Mouse (Mus musculus) A20 (cell line): ENCODE data around the gene Sdr9c7.
"Not testable (repeated sequence)": the region's sequence is repeated elsewhere in the genome, so short reads cannot be mapped to it uniquely, and the experiment has no call there.

ENCODE experiments used
- DNase-seq: peaks from one replicate; pipeline ENCODE4 v3.0.0-alpha.2; 2011; ENCODE audit warnings: low read depth, low spot score

Gene Sdr9c7

DNA sequence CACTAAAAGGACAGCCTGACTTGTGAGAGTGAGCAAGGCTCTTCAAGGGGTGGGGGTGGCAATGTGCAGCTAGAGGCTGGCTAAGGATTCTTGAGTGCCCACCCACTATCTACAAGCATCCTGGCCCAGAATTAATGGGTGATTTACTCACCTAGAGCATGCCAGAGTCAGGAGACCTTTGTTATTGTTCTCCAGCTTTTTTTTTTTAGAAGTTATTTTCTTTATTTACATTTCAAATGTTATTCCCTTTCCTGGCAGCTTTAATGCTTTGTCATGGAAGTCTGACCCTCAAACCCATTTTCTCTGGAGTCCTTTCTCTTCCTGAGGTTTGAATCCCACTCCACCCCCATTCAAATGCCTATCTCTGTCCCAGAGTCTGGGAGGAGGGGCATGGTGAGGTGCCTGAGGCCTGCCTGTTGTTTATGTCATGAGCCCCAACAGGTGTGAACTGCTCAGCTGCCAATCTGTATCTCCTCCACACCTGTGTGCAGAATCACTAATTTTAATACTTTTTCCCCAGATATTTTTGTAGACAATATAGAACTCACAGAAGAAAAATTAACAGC, 9.2 kb downstream of the Sdr9c7 start:
- no peak for DNase-seq

DNA sequence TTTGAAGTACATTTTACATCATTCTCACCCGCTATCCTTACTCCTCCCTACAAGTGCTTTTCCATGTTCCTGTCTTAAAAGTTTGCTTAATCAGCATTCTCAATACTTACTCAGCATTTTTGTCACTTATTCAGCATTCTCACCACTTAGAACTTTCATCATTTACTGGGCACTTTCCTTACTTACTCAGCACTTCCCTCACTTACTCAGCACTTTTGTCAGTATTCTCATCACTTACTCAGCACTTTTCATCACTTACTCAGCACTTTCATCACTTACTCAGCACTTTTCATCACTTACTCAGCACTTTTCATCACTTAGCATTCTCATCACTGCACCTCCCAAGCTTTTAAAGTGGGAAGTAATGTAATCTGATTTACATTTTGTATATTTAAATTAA, 17.3 kb downstream of the Sdr9c7 start:
- DNase-seq = no peak

DNA sequence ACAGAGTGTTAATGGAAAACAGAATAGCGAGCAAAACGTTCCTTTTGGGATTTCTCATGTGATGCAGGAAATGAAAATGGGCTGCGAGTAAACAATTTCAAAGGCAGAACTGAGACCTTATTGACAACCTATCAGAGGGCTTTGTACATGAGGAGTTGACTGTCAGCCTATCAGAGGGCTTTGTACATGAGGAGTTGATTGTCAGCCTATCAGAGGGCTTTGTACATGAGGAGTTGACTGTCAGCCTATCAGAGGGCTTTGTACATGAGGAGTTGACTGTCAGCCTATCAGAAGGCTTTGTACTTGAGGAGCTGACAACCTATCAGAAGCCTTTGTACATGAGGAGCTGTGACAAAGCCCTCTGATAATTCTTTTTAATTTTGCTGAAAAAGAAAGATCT, 18.9 kb downstream of the Sdr9c7 start:
- DNase-seq = not testable (repeated sequence)

DNA sequence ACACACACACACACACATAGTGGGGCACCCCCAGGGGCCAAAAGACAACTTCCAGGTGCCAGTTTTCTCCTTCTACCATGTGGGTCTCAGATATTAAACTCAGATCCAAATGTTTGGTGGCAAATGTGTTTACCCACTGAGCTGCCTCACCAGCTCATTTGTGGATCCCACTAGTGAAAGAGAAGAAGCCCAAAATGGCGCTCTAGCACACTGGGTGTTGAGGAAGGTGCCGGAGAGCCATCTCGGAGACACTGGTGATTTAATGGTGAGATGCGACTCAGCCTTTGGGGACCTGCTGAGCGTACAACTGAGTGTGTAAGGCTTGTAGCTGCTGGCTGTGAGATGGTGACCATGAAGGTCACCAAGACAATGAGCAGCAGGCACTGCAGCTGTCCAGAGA, 19.3 kb downstream of the Sdr9c7 start:
- DNase-seq = no peak

GRCm38 (mm10) chr10:127922241-127922640, 23.9 kb downstream of the Sdr9c7 start:
- no peak for DNase-seq

- DNase-seq = no peak
Observed at GRCm38 (mm10) chr10:127923024-127923423, 24.7 kb downstream of the Sdr9c7 start.

GRCm38 (mm10) chr10:127924597-127925378, 26.5 kb downstream of the Sdr9c7 start:
- no peak for DNase-seq

GRCm38 (mm10) chr10:127927737-127928136, 29.4 kb downstream of the Sdr9c7 start:
- no peak for DNase-seq

- peak; percentile 6 for DNase-seq
Observed at GRCm38 (mm10) chr10:127932290-127932926, 34.1 kb downstream of the Sdr9c7 start.

DNA sequence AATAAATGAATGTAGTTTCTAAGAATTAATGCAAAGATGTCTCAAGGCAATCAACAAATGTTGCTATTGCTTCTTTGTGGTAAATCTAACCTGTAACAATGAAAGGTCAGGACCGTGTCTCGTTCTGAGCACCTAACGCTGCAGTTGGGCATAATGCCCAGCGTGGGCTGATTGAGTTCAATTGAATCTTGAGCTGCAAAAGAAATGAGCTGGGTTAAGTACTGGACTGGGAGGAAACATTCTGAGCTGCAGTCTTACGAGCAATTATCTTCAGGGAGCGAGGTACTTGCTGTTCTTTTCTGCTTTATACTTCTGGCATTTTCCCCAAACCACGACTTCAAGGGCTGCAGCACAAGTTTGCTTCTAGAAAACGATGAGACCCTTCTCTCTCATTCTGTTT, 38.0 kb downstream of the Sdr9c7 start:
- no peak for DNase-seq

- DNase-seq = no peak
Observed at GRCm38 (mm10) chr10:127936747-127937409, 38.6 kb downstream of the Sdr9c7 start.

GRCm38 (mm10) chr10:127937428-127938010, 39.2 kb downstream of the Sdr9c7 start:
- DNase-seq = peak; percentile 58

DNA sequence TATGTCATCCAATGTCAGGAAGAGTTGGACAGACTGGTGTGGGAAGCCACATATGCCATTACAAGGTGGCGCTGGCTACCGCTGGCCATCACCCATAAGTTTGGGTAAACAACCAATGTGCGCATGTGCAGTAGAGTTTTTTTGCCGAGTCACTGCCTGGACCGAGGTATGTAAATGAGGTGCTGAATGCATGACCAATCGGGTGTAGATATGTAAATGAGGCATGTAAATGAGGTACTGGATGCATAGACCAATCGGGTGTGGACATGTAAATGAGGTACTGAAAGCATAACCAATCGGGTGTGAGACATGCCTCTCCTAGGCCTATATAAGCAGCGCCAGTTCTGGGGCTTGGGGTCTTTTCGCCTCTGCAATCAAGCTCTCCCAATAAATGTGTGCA, 41.3 kb downstream of the Sdr9c7 start:
- not testable (repeated sequence) for DNase-seq

DNA sequence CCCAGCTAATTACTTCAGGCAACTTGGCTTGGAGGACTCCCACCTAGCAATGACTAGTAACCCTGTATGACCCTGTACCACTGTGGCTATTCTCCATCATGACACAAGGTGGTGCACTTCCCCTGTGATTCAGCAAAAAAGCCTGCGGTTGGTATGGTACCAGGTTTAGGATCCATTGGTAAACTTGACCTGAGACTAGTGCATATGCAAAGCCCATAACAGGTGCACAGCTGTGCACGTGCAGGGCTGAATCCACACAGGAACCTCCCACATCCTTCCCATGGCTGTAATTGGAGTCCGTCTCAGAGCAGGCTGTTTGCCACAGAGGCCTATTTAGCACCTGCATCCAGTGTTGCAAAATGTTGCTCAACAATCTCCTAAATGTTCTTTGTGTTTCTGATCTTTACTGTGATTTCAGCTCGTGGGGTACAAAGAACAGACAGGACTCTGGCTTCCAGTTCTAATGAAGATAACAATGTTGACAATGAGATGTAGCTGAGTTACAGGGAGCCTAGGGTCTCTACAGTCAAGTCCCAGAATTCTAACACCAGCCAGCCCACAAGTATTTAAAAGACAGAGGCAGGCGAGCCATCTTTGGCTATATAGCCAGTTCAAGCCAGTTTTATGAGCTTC, 47.2 kb downstream of the Sdr9c7 start:
- peak; percentile 75 for DNase-seq

DNA sequence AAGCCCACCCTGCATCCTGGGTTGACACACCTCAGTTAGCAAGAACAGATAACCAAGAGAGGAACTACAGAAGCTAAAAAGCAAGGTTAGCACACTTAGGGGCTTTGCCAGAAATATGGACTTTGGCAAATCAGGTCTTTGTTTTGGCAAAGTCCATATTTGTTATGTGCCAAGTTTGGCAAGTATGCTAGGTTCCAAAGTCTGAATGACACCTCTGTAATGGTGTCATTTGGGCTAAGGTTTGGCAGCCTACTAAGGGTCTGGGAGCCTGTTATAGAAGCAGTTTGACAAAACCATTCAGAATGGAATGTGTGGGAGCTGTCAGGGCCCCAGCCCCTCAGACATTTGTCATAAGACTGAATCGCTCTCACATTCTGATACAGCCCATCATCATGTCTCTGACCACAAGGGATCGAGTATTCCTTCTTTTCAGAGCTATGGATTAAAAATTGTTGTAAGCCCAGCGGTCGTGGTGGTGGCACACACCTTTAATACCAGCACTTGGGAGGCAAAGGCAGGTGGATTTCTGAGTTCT, 51.3 kb downstream of the Sdr9c7 start:
- no peak for DNase-seq

DNA sequence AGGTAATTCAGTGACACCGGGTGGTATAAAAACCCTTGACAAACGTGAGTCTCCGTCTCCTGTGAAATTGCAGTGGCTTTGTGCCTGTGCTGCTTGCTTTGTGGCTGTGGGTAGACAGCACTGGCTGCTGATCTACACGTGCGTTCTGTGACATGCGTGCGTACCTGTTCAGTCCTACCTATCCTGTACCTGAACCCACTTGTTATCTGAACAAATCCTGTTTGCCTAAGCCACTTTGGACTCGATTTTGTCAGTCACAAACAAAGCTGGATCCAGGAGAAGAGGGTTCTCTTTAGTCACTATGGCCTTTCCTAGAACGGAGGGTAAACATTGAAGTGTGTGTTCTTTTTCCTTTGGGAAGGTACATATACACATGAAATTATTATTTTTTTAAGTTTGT, 53.1 kb downstream of the Sdr9c7 start:
- no peak for DNase-seq

GRCm38 (mm10) chr10:127951821-127952220, 53.5 kb downstream of the Sdr9c7 start:
- DNase-seq = no peak

- DNase-seq = no peak
Observed at GRCm38 (mm10) chr10:127955034-127955433, 56.7 kb downstream of the Sdr9c7 start.

DNA sequence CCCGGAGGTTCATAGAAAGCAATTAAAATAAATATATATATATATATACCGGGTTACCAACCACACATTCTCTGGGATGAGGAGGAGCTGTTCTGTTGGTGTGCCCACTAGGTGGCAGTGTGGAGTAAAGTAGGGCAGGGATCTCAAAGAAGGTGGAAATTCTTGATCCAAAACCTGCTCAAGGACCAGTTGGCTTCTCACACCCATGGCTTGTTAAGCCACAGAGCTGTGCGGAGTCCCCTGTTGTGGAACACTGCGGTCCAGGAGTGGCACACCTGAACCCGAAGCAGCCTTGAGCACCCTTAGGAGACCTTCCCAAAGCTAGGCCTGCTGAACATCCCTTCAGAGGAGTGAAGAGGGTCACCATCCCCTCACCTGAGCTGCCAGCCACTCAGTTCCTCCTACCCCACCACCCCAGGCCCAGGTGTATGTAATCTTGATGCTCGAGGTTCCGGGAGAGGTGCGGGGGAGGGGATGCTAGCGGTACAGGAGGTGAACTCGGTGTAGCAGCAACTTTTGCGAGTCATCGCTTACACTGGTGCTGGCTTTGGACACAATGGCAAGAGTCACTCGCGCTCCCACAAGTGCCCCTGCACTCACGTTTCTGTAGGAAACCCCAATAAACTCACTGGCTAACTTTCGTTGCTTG, 58.0 kb downstream of the Sdr9c7 start:
- peak; percentile 42 for DNase-seq

DNA sequence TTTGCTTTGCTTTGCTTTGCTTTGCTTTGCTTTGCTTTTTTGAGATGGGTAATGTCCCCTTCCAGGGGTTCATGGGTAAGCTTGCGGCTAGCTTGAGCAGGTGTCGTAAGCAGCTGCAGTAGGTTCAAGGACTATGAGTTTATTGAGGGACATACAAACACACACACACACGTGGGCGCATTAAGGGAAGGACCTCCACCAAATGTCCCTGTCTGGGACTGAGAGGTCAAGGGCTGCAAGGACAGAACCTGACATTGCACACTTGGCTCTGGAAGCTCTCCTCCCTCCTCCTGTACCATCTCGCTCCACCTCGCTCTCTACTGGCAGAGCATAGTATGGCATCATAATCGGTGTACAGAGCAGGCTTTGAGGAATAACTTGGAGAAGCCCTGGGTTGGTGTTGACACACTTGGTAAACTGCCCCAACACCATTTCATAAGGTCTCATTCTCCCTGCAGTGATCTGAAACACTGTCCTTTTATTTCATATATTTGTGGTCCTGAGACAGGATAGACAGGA, 60.9 kb downstream of the Sdr9c7 start:
- DNase-seq = no peak
